Mouse (Mus musculus) thymus, adult 2 months (tissue): ENCODE measurements around the gene Anks1b.

Source experiments
- CTCF ChIP-seq: fragments of 200-500 bp; IDR thresholded peaks from 2 replicates; pipeline ENCODE4 v1.5.1; 2012; ENCODE audit warnings: mild to moderate bottlenecking, control low read depth, low read length, moderate library complexity, borderline replicate concordance; ENCODE audit not compliant: control insufficient read depth, poor library complexity, insufficient read depth; ENCODE audit errors: extremely low read depth
- POLR2A ChIP-seq: fragments of 200-500 bp; IDR thresholded peaks from 2 replicates; pipeline ENCODE4 v1.6.1; 2012; ENCODE audit warnings: mild to moderate bottlenecking, low read length, control low read depth, moderate library complexity; ENCODE audit not compliant: control insufficient read depth, poor library complexity, insufficient read depth; ENCODE audit errors: extremely low read depth

DNA sequence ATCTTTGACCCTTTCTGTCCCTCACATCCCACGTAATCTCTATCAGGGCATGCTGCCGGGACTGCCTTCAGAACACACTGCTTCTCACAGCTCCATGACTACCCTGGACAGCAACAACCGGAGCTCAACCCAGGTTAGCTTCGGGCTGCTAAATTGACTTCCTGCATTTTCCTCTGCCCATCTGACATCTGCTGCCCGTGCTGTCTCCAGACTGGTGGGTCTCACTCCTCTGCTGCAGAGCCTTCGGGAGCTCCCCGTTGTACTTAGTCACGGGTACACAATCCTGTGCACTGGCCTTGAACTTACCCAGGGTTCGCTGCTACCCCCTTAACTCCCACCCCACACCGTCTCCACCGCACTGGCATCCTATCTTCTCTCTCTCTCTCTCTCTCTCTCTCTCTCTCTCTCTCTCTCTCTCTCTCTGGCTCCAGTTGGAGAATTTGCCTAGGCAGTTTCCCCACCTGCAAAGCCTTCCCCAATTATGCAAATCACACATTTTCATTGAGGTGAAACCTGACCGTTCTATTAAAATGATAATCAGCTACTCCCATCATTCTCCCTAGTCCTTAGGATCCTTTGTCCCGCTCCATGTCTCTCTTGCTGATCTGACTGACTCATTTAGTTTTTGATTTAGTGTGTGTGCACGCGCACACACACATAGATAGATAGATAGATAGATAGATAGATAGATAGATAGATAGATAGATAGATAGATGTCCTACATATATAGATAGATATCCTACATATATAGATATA is 898.3 kb downstream of the Anks1b start:
- TF ChIP-seq POLR2A (no peak), CTCF (no peak)
